Mouse (Mus musculus): ENCODE measurements around the gene Rangap1. TPM values are rescaled to one million over a fixed set of nuclear protein-coding genes. Genes with fewer than 3 reads are reported as not detected.
"Not testable (repeated sequence)": the region's sequence is repeated elsewhere in the genome, so short reads cannot be mapped to it uniquely, and the experiment has no call there.

Gene Rangap1
- total and polyA plus RNA-seq, 3 experiments: 128 to 207 (median 180) TPM

DNA sequence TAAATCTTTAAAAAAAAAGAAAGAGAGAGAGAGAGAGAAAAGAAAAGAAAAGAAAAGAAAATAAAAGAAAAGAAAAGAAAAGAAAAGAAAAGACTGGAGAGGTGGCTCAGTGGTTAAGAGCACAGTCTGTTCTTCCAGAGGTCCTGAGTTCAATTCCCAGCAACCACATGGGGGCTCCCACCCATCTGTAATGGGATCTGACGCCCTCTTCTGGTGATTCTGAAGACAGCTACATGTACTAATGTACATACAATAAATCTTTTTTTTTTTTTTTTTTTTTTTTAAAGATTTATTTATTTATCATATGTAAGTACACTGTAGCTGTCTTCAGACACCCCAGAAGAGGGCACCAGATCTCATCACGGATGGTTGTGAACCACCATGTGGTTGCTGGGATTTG is 3.0 kb downstream of the Rangap1 start:
- H3K9me3 ChIP-seq (replicated peaks; ENCODE audit: low read length); H3K9ac ChIP-seq (ENCODE audit: insufficient read depth, low read depth); H3K27me3 ChIP-seq (replicated peaks); H3K4me3 ChIP-seq (replicated peaks in 1 of 3; ENCODE audit: low read depth in 2 of 3, low read length in 2 of 3, poor library complexity in 1 of 3); H3K27ac ChIP-seq (ENCODE audit: insufficient read depth, low read depth); H3K36me3 ChIP-seq (replicated peaks in 1 of 2; ENCODE audit: control insufficient read depth in 1 of 2, insufficient read depth in 1 of 2, low read length in 1 of 2); DNase-seq (ENCODE audit: extremely low read depth); in situ Hi-C loops (cut with MboI; ENCODE audit: low pct_ligation_motif_present, low pct_unique_long_range_greater_than_20kb, low sequenced_read_pairs); H3K4me2 ChIP-seq (ENCODE audit: insufficient read depth, low read depth, poor library complexity, severe bottlenecking); H3K79me2 ChIP-seq (replicated peaks; ENCODE audit: control insufficient read depth, extremely low read depth, insufficient read depth, poor library complexity, severe bottlenecking); dilution Hi-C loops (cut with MboI; ENCODE audit: extremely low pct_ligation_motif_present, extremely low pct_unique_long_range_greater_than_20kb, low sequenced_read_pairs): not testable (repeated sequence)
- H3K4me1 ChIP-seq (ENCODE audit: control insufficient read depth in 1 of 2, insufficient read depth in 2 of 2): peaks cover 7 to 14% of the 10 kb centered on the region in 2 experiments; a peak in 3 of 4 replicates
- peak; percentile 32; the same call in 1 of the 2 replicates for TF ChIP-seq ZNF384 (IDR thresholded peaks at IDR 0.05; ENCODE audit: low read depth, low read length)
- TF ChIP-seq CTCF (conservative IDR thresholded peaks at IDR 0.05 in 1 of 2, IDR thresholded peaks at IDR 0.05 in 1 of 2; ENCODE audit: low read depth in 2 of 2, low read length in 2 of 2): peak in 1 of 2 experiments; percentile 52; a peak in 2 of 4 replicates

DNA sequence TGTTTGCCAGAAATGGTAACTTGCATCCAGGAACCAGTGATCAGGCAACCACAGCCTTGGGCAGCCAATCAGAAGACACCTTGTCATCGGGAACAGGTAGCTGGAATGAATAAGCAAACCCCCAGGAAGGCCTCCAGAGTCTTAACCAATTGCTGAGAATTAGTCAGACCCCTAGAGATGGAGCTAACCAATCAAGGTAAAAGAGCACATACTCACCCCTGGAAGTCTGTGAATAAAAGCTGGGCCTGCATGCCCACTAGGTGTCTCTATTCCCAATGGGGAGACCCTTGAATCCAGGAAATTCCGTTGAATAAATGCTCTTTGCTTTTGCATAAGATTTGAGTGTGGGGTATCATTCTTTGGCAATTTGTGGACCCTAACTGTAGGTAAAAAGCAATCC is 5.4 kb downstream of the Rangap1 start:
- H3K9ac ChIP-seq (ENCODE audit: insufficient read depth, low read depth): no peak overlapping the region
- H3K27ac ChIP-seq (ENCODE audit: insufficient read depth, low read depth): no peak overlapping the region
- no peaks in the 10 kb centered on the region for H3K9me3 ChIP-seq (replicated peaks; ENCODE audit: low read length)
- TF ChIP-seq ETS1 (conservative IDR thresholded peaks at IDR 0.05; ENCODE audit: low read depth, low read length) (no peak), CTCF (conservative IDR thresholded peaks at IDR 0.05 in 1 of 2, IDR thresholded peaks at IDR 0.05 in 1 of 2; ENCODE audit: low read depth in 2 of 2, low read length in 2 of 2) (peak in 1 of 2 experiments; percentile 27; a peak in 1 of 4 replicates)
- in situ Hi-C loops (cut with MboI; ENCODE audit: low pct_ligation_motif_present, low pct_unique_long_range_greater_than_20kb, low sequenced_read_pairs): no loop called here
- no peaks in the 10 kb centered on the region for H3K79me2 ChIP-seq (replicated peaks; ENCODE audit: control insufficient read depth, extremely low read depth, insufficient read depth, poor library complexity, severe bottlenecking)
- peaks cover 3 to 12% of the 10 kb centered on the region in 2 experiments; a peak in 3 of 4 replicates for H3K4me1 ChIP-seq (ENCODE audit: control insufficient read depth in 1 of 2, insufficient read depth in 2 of 2)
- no peak overlapping the region for H3K4me3 ChIP-seq (replicated peaks in 1 of 3; ENCODE audit: low read depth in 2 of 3, low read length in 2 of 3, poor library complexity in 1 of 3)
- dilution Hi-C loops (cut with MboI; ENCODE audit: extremely low pct_ligation_motif_present, extremely low pct_unique_long_range_greater_than_20kb, low sequenced_read_pairs): no loop called here
- DNase-seq (ENCODE audit: extremely low read depth): no peak
- no peak overlapping the region for H3K4me2 ChIP-seq (ENCODE audit: insufficient read depth, low read depth, poor library complexity, severe bottlenecking)
- H3K27me3 ChIP-seq (replicated peaks): no peaks in the 10 kb centered on the region
- H3K36me3 ChIP-seq (replicated peaks in 1 of 2; ENCODE audit: control insufficient read depth in 1 of 2, insufficient read depth in 1 of 2, low read length in 1 of 2): no peaks in the 10 kb centered on the region

- no peaks in the 10 kb centered on the region for H3K79me2 ChIP-seq (replicated peaks; ENCODE audit: control insufficient read depth, extremely low read depth, insufficient read depth, poor library complexity, severe bottlenecking)
- dilution Hi-C loops (cut with MboI; ENCODE audit: extremely low pct_ligation_motif_present, extremely low pct_unique_long_range_greater_than_20kb, low sequenced_read_pairs): no loop called here
- H3K27me3 ChIP-seq (replicated peaks): no peaks in the 10 kb centered on the region
- TF ChIP-seq MAFK (IDR thresholded peaks at IDR 0.05; ENCODE audit: insufficient replicate concordance, low read length): no peak
- no peak for DNase-seq (ENCODE audit: extremely low read depth)
- H3K27ac ChIP-seq (ENCODE audit: insufficient read depth, low read depth): no peak overlapping the region
- no peak overlapping the region for H3K4me2 ChIP-seq (ENCODE audit: insufficient read depth, low read depth, poor library complexity, severe bottlenecking)
- H3K4me1 ChIP-seq (ENCODE audit: control insufficient read depth in 1 of 2, insufficient read depth in 2 of 2): peaks cover 3 to 14% of the 10 kb centered on the region in 2 experiments; a peak in 3 of 4 replicates
- H3K36me3 ChIP-seq (replicated peaks in 1 of 2; ENCODE audit: control insufficient read depth in 1 of 2, insufficient read depth in 1 of 2, low read length in 1 of 2): no peaks in the 10 kb centered on the region
- H3K9ac ChIP-seq (ENCODE audit: insufficient read depth, low read depth): no peak overlapping the region
- H3K4me3 ChIP-seq (replicated peaks in 1 of 3; ENCODE audit: low read depth in 2 of 3, low read length in 2 of 3, poor library complexity in 1 of 3): no peak overlapping the region
- in situ Hi-C loops (cut with MboI; ENCODE audit: low pct_ligation_motif_present, low pct_unique_long_range_greater_than_20kb, low sequenced_read_pairs): no loop called here
- no peaks in the 10 kb centered on the region for H3K9me3 ChIP-seq (replicated peaks; ENCODE audit: low read length)
These were observed 6.0 kb downstream of the Rangap1 start for GRCm38 (mm10) chr15:81739296-81739695.

- H3K9me3 ChIP-seq (replicated peaks; ENCODE audit: low read length): no peaks in the 10 kb centered on the region
- no peaks in the 10 kb centered on the region for H3K79me2 ChIP-seq (replicated peaks; ENCODE audit: control insufficient read depth, extremely low read depth, insufficient read depth, poor library complexity, severe bottlenecking)
- peaks cover 0 to 9% of the 10 kb centered on the region in 2 experiments; a peak in 2 of 4 replicates for H3K4me1 ChIP-seq (ENCODE audit: control insufficient read depth in 1 of 2, insufficient read depth in 2 of 2)
- H3K27me3 ChIP-seq (replicated peaks): no peaks in the 10 kb centered on the region
- no peaks in the 10 kb centered on the region for H3K36me3 ChIP-seq (replicated peaks in 1 of 2; ENCODE audit: control insufficient read depth in 1 of 2, insufficient read depth in 1 of 2, low read length in 1 of 2)
- TF ChIP-seq MAFK (IDR thresholded peaks at IDR 0.05; ENCODE audit: insufficient replicate concordance, low read length) (peak; percentile 79; the same call in 1 of the 2 replicates), EP300 (IDR thresholded peaks at IDR 0.05; ENCODE audit: low read length) (no peak)
- DNase-seq (ENCODE audit: extremely low read depth): no peak
- peak overlapping the region; percentile 42; the same call in 1 of the 2 replicates for H3K4me2 ChIP-seq (ENCODE audit: insufficient read depth, low read depth, poor library complexity, severe bottlenecking)
- H3K9ac ChIP-seq (ENCODE audit: insufficient read depth, low read depth): no peak overlapping the region
- H3K27ac ChIP-seq (ENCODE audit: insufficient read depth, low read depth): no peak overlapping the region
- H3K4me3 ChIP-seq (replicated peaks in 1 of 3; ENCODE audit: low read depth in 2 of 3, low read length in 2 of 3, poor library complexity in 1 of 3): no peak overlapping the region
- in situ Hi-C loops (cut with MboI; ENCODE audit: low pct_ligation_motif_present, low pct_unique_long_range_greater_than_20kb, low sequenced_read_pairs) (no loop called here), dilution Hi-C loops (cut with MboI; ENCODE audit: extremely low pct_ligation_motif_present, extremely low pct_unique_long_range_greater_than_20kb, low sequenced_read_pairs) (no loop called here)
These were observed 10.3 kb downstream of the Rangap1 start for GRCm38 (mm10) chr15:81735075-81735474.
